Mouse (Mus musculus) kidney, adult 2 months (tissue): ENCODE measurements around the gene Lrrc23.

Experiments used
- CTCF ChIP-seq: fragments of 200-500 bp; conservative IDR thresholded peaks from 2 replicates; pipeline ENCODE4 v1.5.1; 2011; ENCODE audit warnings: low read depth, mild to moderate bottlenecking, control low read depth, low read length, moderate library complexity, mixed read lengths; ENCODE audit not compliant: insufficient read depth, insufficient read length
- POLR2A ChIP-seq: fragments of 200-500 bp; IDR thresholded peaks from one replicate; pipeline ENCODE4 v1.6.1; 2011; ENCODE audit warnings: low read depth, low read length, control low read depth

GRCm38 (mm10) chr6:124813496-124813895, 34.0 kb upstream of the Lrrc23 start:
- TF ChIP-seq POLR2A: no peak
- TF ChIP-seq CTCF: no peak
